Mouse (Mus musculus) erythroblast, embryonic 14.5 days (primary cell): Measurements from ENCODE around the gene Il10rb.

Experiments used
- GATA1 ChIP-seq: IDR thresholded peaks from 2 replicates; pipeline ENCODE4 v1.6.1; 2012; ENCODE audit warnings: low read length, inconsistent platforms, mixed read lengths
- TAL1 ChIP-seq: IDR thresholded peaks from 3 replicates; pipeline ENCODE4 v1.6.1; 2012; ENCODE audit warnings: low read length, inconsistent platforms, mixed read lengths

- TF ChIP-seq GATA1 (no peak), TAL1 (no peak)
These were observed 32.3 kb upstream of the Il10rb start for GRCm38 (mm10) chr16:91373473-91374252.
